Mouse (Mus musculus): ENCODE results near the gene Ddx27. TPM values are rescaled to one million over a fixed set of nuclear protein-coding genes. Genes with fewer than 3 reads are reported as not detected.

Ddx27 gene
- total RNA-seq, 2 experiments from 2014 or later = 10.8 to 11.3 TPM

DNA sequence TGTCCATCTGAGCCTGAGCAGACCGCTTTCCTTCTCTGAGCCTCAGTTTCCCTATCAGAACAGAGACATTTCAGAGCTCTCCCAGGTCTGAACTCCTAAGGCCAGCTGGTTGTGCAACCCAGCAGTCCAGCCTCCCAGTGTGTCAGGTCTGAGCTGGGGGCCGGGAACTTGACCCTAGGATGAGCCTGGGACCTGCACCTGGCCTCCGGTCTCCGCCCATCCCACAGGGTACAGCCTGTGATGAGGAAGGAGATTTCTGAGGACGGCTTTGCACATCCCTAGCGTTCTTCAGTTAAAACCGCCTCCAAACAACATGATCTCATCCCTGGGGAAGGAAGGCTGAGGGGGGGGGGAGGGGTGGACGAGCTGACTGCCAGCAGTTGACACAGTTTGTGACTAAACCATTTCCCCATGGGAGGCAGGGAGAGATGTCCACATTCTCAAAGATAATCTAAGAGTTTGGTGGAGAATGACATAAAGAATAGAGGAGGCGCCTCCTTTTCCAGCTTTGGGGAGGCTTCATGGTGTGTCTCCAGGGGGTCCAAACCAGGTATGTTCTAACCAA, 64.0 kb downstream of the Ddx27 start:
- DNase-seq = no peak
- intact Hi-C loops (cut with DNase I) = no loop called here

DNA sequence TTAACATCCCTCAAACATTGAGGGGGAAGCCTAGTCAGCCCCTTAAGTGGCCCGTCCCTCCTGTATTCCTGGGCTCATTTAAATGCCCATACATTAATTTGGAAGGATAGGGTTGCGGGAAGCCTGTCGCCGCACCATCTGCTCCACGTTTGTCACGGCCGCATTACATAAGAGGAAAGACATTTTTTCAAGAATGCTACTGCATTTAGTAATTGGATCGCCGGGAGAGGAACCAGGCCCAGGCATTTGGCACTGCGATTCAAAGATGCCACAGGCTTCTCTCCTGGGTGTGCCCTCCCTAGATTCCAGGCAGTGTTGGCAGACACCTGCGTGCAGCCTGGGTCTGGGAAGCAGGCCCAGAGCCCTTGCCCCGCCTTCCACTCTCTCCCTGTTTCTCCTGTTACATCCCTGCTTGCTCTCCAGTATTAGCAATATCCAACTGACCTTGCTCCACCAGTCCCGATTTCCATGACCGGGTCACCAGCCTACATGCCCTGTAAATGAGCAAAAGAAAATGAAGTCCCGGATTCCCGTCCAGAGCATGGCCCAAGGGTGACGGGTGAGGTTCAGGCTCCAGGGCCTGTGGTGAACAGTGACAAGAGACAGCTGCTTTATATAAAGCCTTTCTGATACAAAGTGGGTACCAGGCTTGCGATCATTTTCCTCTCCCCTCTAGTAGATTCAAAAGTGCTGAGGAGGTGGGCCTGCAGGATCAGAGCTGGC, 64.7 kb downstream of the Ddx27 start:
- intact Hi-C loops (cut with DNase I) = no loop called here

GRCm38 (mm10) chr2:167080387-167080786, 65.4 kb downstream of the Ddx27 start:
- DNase-seq = no peak
- intact Hi-C loops (cut with DNase I) = no loop called here

More for the DNA sequence above, 64.7 kb downstream of the Ddx27 start:
- peak; percentile 49 to 59 for DNase-seq

DNA sequence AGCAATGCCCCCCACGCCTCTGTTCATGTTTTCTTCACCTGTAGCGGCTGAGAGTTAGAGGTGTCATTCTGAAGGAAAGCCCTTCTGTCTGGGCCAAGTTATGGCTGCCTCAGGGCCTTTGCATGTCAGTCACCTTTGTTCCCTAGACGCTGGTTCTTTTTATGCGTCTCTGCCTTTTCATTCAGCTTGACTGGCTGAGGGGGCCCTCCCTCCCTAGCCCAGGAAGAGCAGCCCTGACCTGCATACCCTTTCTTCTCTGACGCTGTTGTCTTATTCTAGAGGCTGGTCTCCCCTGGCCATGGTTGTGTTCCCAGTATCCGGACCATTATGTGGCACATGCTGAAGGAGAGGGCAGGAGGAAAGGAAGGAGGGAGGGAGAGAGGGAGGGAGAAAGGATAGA, 66.1 kb downstream of the Ddx27 start:
- intact Hi-C loops (cut with DNase I) = no loop called here
- no peak for DNase-seq

- DNase-seq = no peak
- intact Hi-C loops (cut with DNase I) = no loop called here
Observed at GRCm38 (mm10) chr2:167081639-167082038, 66.6 kb downstream of the Ddx27 start.

Other genes with a start within 250 kb of the Ddx27 start
- 1 to 10 TPM; 1.6 to 2.4 TPM for gene Trp53rkb, start 222.7 kb upstream of the Ddx27 start, total RNA-seq (2021)
- 10 to 100 TPM; 42.0 to 44.1 TPM for gene Arfgef2, start 209.6 kb upstream of the Ddx27 start, total RNA-seq (2021)
- gene Cse1l, start 109.2 kb upstream of the Ddx27 start, total RNA-seq (2021) = 10 to 100 TPM; 39.8 to 41.1 TPM
- 10 to 100 TPM; 44.5 to 45.1 TPM for gene Stau1, start 18.9 kb upstream of the Ddx27 start, total RNA-seq (2021)
- gene Znfx1, start 47.8 kb downstream of the Ddx27 start, total RNA-seq (2021) = 10 to 100 TPM; 36.2 to 44.8 TPM
- gene Kcnb1, start 175.0 kb downstream of the Ddx27 start, total RNA-seq (2021) = 10 to 100 TPM; 39.2 to 51.7 TPM
- gene Ptgis, start 225.4 kb downstream of the Ddx27 start, total RNA-seq (2021) = 10 to 100 TPM; 19.5 to 22.2 TPM

All from heart, postnatal 36 days (tissue).